Mouse (Mus musculus) intestine, embryonic 14.5 days (tissue): ENCODE measurements around the gene Mphosph10. TPM values are rescaled to one million over a fixed set of nuclear protein-coding genes. Genes with fewer than 3 reads are reported as not detected.

ENCODE experiments used
- ATAC-seq: fragments of 200-750 bp; cut with Nextera tagmentation; replicated peaks from 2 replicates; pipeline ENCODE4 v1.8.0; 2017; ENCODE audit warnings: low read depth, moderate number of reproducible peaks, moderate TSS enrichment, moderate library complexity; ENCODE audit not compliant: low FRiP score, low TSS enrichment
- DNase-seq: peaks from one replicate; pipeline ENCODE4 v3.0.0-alpha.2; 2018; ENCODE audit warnings: low spot score
- H3K27ac ChIP-seq: fragments of 300-500 bp; sonication (generic); 2 replicates; pipeline ENCODE4 v1.5.1; 2014; ENCODE audit warnings: low read depth, mild to moderate bottlenecking, control low read depth
- H3K27me3 ChIP-seq: fragments of 300-500 bp; sonication (generic); replicated peaks from 2 replicates; pipeline ENCODE4 v1.6.1; 2014; ENCODE audit warnings: low read length, control low read depth; ENCODE audit not compliant: control insufficient read depth, insufficient read depth
- H3K36me3 ChIP-seq: fragments of 300-500 bp; sonication (generic); 2 replicates; pipeline ENCODE4 v1.6.1; 2014; ENCODE audit warnings: low read length, control low read depth; ENCODE audit not compliant: control insufficient read depth, insufficient read depth
- H3K4me1 ChIP-seq: fragments of 300-500 bp; sonication (generic); replicated peaks from 2 replicates; pipeline ENCODE4 v1.6.1; 2014; ENCODE audit warnings: low read length, control low read depth, mixed read lengths; ENCODE audit not compliant: control insufficient read depth, insufficient read depth
- H3K4me2 ChIP-seq: fragments of 300-500 bp; sonication (generic); 2 replicates; pipeline ENCODE4 v1.6.1; 2014; ENCODE audit warnings: low read length
- H3K4me3 ChIP-seq: fragments of 300-500 bp; sonication (generic); 2 replicates; pipeline ENCODE4 v1.5.1; 2014; ENCODE audit warnings: low read depth, low read length, control low read depth, mixed read lengths
- H3K9ac ChIP-seq: fragments of 300-500 bp; sonication (generic); 2 replicates; pipeline ENCODE4 v1.6.1; 2014; ENCODE audit warnings: mild to moderate bottlenecking, low read length
- H3K9me3 ChIP-seq: fragments of 300-500 bp; sonication (generic); 2 replicates; pipeline ENCODE4 v1.6.1; 2016; ENCODE audit warnings: low read length, control low read depth; ENCODE audit not compliant: control insufficient read depth
- WGBS: fragments of 180-500 bp; shearing (Covaris S2); extraction: QIAGEN DNeasy Blood & Tissue Kit; methylation state at CpG from one replicate; pipeline ENCODE4 v1.1.7; 2014; 5-methylcytosine and 5-hydroxymethylcytosine counted together
- polyA plus RNA-seq: library from polyadenylated mRNA; unstranded; fragments of >200 nt; fragmentation: Nextera tagmentation; extraction: Ambion mirVana; gene quantifications from 2 replicates; pipeline ENCODE4 v1.2.1, GENCODE M21; 2014

Mphosph10 gene
- 40.5 and 44.1 TPM in 2 replicates for polyA plus RNA-seq

GRCm38 (mm10) chr7:64392122-64392818, at the start of gene Mphosph10, which contains the start of gene Mcee:
Mphosph10 (minus strand) TSS chr7:64392268.
Mcee (plus strand) TSS chr7:64392607.
- Histone ChIP-seq H3K4me1 (no peaks in the 10 kb centered on the region; the same call in 1 of the 2 replicates), H3K36me3 (peaks cover 24% of the 10 kb centered on the region), H3K4me3 (peak within 1 kb of the TSS; percentile 78), H3K4me2 (peak within 1 kb of the TSS; percentile 72), H3K27me3 (no peaks in the 10 kb centered on the region), H3K27ac (peak within 1 kb of the TSS; percentile 75), H3K9ac (peak within 1 kb of the TSS; percentile 66), H3K9me3 (no peaks in the 10 kb centered on the region)
- DNase-seq (peak; percentile 100), ATAC-seq (peak; percentile 99)
- whole genome bisulfite sequencing = under 1% methylated on average over 54 of the region's 54 CpGs

GRCm38 (mm10) chr7:64440519-64440918, 48.5 kb upstream of the Mphosph10 start:
- ATAC-seq (no peak), DNase-seq (no peak)
- Histone ChIP-seq H3K36me3 (no peaks in the 10 kb centered on the region), H3K4me1 (no peaks in the 10 kb centered on the region), H3K9me3 (no peaks in the 10 kb centered on the region), H3K4me3 (no peak overlapping the region), H3K4me2 (no peak overlapping the region), H3K27ac (no peak overlapping the region), H3K27me3 (no peaks in the 10 kb centered on the region), H3K9ac (no peak overlapping the region)
- 84% methylated on average over 8 of the region's 8 CpGs for WGBS

GRCm38 (mm10) chr7:64439595-64440518, 47.8 kb upstream of the Mphosph10 start:
- Histone ChIP-seq H3K4me2 (no peak overlapping the region), H3K4me3 (no peak overlapping the region), H3K9ac (no peak overlapping the region), H3K9me3 (no peaks in the 10 kb centered on the region), H3K27ac (no peak overlapping the region), H3K36me3 (no peaks in the 10 kb centered on the region), H3K27me3 (no peaks in the 10 kb centered on the region), H3K4me1 (no peaks in the 10 kb centered on the region)
- DNase-seq (no peak), ATAC-seq (no peak)
- WGBS = 61% methylated on average over 5 of the region's 5 CpGs

GRCm38 (mm10) chr7:64424861-64425260, 32.8 kb upstream of the Mphosph10 start:
- Histone ChIP-seq H3K4me1 (no peaks in the 10 kb centered on the region), H3K9me3 (no peaks in the 10 kb centered on the region), H3K36me3 (no peaks in the 10 kb centered on the region), H3K4me2 (no peak overlapping the region), H3K27me3 (no peaks in the 10 kb centered on the region), H3K4me3 (no peak overlapping the region), H3K9ac (no peak overlapping the region), H3K27ac (no peak overlapping the region)
- DNase-seq = no peak
- WGBS = 59% methylated on average over 5 of the region's 5 CpGs
- ATAC-seq = no peak

- H3K9me3 ChIP-seq = no peaks in the 10 kb centered on the region
- ATAC-seq = no peak
- no peak overlapping the region for H3K4me3 ChIP-seq
- no peak overlapping the region for H3K27ac ChIP-seq
- no peak overlapping the region for H3K9ac ChIP-seq
- 90% methylated on average over 8 of the region's 8 CpGs for WGBS
- no peaks in the 10 kb centered on the region for H3K27me3 ChIP-seq
- DNase-seq = no peak
- peaks cover 9% of the 10 kb centered on the region; the same call in 1 of the 2 replicates for H3K36me3 ChIP-seq
- no peaks in the 10 kb centered on the region for H3K4me1 ChIP-seq
- H3K4me2 ChIP-seq = no peak overlapping the region
These were observed 11.9 kb upstream of the Mphosph10 start for GRCm38 (mm10) chr7:64403989-64404388.

GRCm38 (mm10) chr7:64402452-64402851, 10.4 kb upstream of the Mphosph10 start:
- no peak overlapping the region for H3K27ac ChIP-seq
- H3K4me2 ChIP-seq = no peak overlapping the region
- H3K9me3 ChIP-seq = no peaks in the 10 kb centered on the region
- WGBS = 96% methylated on average over 4 of the region's 4 CpGs
- no peak for ATAC-seq
- no peaks in the 10 kb centered on the region for H3K27me3 ChIP-seq
- H3K9ac ChIP-seq = no peak overlapping the region
- H3K4me1 ChIP-seq = no peaks in the 10 kb centered on the region
- peaks cover 12% of the 10 kb centered on the region; the same call in 1 of the 2 replicates for H3K36me3 ChIP-seq
- no peak for DNase-seq
- H3K4me3 ChIP-seq = no peak overlapping the region

GRCm38 (mm10) chr7:64400725-64401124, 8.7 kb upstream of the Mphosph10 start:
- ATAC-seq (no peak), DNase-seq (no peak)
- Histone ChIP-seq H3K4me1 (no peaks in the 10 kb centered on the region), H3K27me3 (no peaks in the 10 kb centered on the region), H3K4me2 (no peak overlapping the region), H3K9ac (no peak overlapping the region), H3K27ac (no peak overlapping the region), H3K4me3 (no peak overlapping the region), H3K9me3 (no peaks in the 10 kb centered on the region), H3K36me3 (peaks cover 12% of the 10 kb centered on the region; the same call in 1 of the 2 replicates)
- WGBS = 92% methylated on average over 1 of the region's 1 CpGs

- no peaks in the 10 kb centered on the region; the same call in 1 of the 2 replicates for H3K4me1 ChIP-seq
- peak overlapping the region; percentile 78 for H3K4me3 ChIP-seq
- H3K4me2 ChIP-seq = peak overlapping the region; percentile 63
- peak overlapping the region; percentile 75 for H3K27ac ChIP-seq
- 0% methylated on average over 15 of the region's 15 CpGs for WGBS
- no peaks in the 10 kb centered on the region for H3K9me3 ChIP-seq
- peak overlapping the region; percentile 66 for H3K9ac ChIP-seq
- H3K27me3 ChIP-seq = no peaks in the 10 kb centered on the region
- ATAC-seq (peak; percentile 72), DNase-seq (no peak)
- peaks cover 20% of the 10 kb centered on the region for H3K36me3 ChIP-seq
These were observed 717 bp upstream of the Mphosph10 start for GRCm38 (mm10) chr7:64392819-64393151.
